Mouse (Mus musculus): ENCODE measurements around the gene Duoxa2.

GRCm38 (mm10) chr2:122334170-122334569, 35.5 kb downstream of the Duoxa2 start:
- no peak for TF ChIP-seq GATA1 (IDR thresholded peaks at IDR 0.05; ENCODE audit: borderline replicate concordance, low read length)
- TF ChIP-seq FLI1 (IDR thresholded peaks at IDR 0.05; ENCODE audit: low read length), result no peak

All from megakaryocyte, embryonic 14.5 days (primary cell).